Mouse (Mus musculus) urinary bladder, adult 2 months (tissue): ENCODE measurements around the gene Srrd. TPM values are rescaled to one million over a fixed set of nuclear protein-coding genes. Genes with fewer than 3 reads are reported as not detected.
A peak's percentile ranks its signal among the peaks of the same experiment; 100 is the strongest.
"Not testable (repeated sequence)": the region's sequence is repeated elsewhere in the genome, so short reads cannot be mapped to it uniquely, and the experiment has no call there.

Source experiments
- DNase-seq: peaks from one replicate; pipeline ENCODE4 v3.0.0; 2022; ENCODE audit warnings: low spot score
- polyA plus RNA-seq: library from polyadenylated mRNA; depleted of rRNA; stranded (reverse); fragments of >200 nt; gene quantifications from 2 replicates; pipeline ENCODE4 v1.2.3, GENCODE M21; 2012

Gene Srrd
- polyA plus RNA-seq, 1 experiment: 28.7 TPM

GRCm38 (mm10) chr5:112356322-112356721 lies 13.5 kb upstream of the Srrd start:
- no peak for DNase-seq

DNA sequence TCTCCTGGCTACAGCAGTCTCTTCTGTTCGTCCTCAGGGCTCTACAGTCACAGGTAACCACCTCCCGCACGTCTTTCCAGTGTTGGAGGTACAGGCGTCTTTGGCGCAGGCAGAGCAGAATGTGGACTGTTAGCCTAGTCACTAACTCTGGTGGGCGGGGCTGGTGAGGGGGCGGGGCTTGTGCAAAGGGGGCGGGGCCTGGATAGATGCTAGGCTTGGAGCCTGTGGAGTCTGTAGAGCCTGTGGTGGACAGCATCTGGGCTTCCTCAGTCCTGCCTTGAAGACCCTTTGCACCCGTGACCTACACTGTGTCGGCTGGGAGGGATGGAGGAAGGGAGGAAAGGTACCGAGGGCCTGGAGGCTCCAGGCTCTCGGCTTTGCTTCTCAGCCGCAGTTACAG lies 13.1 kb upstream of the Srrd start, which contains the start of gene Gm6583:
TSS of gene Gm6583 (minus strand) at position 124 of the 400 bp plus-strand sequence.
- no peak for DNase-seq

- no peak for DNase-seq
These were observed 12.7 kb upstream of the Srrd start for GRCm38 (mm10) chr5:112355493-112355892.

DNA sequence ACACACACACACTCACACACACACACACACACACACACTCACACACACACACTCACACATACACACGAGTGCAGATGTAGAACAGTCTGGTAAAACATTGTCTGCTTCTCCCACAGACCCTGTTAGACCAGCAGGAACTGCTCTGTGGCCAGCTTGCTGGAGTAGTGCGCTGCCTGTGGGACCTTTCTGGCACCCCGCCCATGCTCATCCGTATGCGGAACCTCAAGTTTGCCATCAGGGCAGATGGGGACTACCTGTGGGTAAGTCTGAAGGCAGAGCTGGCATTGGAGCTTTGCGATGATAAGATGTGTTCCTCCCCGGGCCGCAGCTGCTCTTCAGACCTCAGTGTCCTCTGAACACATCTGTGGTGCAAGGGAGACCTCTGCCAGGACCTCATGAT lies 6.3 kb upstream of the Srrd start:
- no peak for DNase-seq

GRCm38 (mm10) chr5:112346211-112346965 lies 3.5 kb upstream of the Srrd start:
- DNase-seq: no peak

GRCm38 (mm10) chr5:112344092-112344960 lies 1.5 kb upstream of the Srrd start:
- DNase-seq: no peak

DNA sequence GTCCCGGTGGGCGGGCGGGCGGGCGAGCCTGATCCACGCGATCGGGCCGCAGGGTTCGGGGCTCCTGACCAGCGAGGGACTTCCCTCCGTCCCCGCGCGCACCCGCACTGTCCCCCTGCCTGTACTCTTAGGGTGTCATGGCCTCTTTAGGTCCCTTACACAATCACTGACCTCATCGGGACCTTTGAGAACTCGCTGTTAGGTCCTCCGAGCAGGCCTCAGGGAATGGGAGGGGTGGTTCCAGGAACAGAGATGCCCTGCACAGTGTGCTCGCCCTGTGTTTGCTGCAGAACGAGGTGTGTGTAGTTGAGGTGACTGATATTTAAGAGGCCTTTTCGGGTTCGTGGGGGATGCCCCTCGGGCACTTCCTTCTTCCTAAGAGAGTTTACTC lies 360 bp upstream of the Srrd start:
- DNase-seq: no peak

- no peak for DNase-seq
These were observed 3.6 kb downstream of the Srrd start for GRCm38 (mm10) chr5:112339215-112339614.

DNA sequence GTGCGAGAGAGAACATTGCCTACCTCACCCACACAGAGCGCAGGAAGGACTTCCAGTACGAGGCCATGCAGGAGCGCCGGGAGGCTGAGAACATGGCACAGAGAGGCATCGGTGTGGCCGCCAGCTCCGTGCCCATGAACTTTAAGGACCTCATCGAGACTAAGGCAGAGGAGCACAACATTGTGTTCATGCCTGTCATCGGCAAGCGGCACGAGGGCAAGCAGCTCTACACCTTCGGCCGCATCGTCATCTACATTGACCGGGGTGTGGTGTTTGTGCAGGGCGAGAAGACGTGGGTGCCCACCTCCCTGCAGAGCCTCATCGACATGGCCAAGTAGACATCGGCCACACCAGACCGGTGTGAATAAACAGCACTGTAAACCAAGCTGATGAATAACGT lies 5.8 kb downstream of the Srrd start:
- no peak for DNase-seq

DNA sequence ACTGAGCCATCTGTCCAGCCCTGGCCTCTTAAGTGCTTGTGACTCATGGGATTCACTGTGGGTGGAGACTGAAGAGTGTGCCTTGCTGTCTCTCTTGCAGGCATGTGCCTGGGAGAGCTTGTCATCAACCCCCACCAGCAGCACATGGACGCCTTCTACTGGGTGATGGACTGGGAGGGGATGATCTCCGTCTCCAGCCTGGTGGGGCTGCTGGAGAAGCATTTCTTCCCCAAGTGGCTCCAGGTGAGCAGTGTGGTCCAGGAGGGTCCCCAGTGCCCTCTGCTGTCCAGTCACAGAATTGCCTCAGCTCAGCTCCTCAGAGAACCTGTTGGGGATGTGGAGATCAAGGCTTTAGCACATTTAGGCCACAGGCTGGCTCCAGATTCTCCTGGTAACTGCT lies 7.4 kb downstream of the Srrd start:
- no peak for DNase-seq

- DNase-seq: no peak
These were observed 12.9 kb downstream of the Srrd start for GRCm38 (mm10) chr5:112329805-112330564.

- no peak for DNase-seq
These were observed 15.0 kb downstream of the Srrd start for GRCm38 (mm10) chr5:112327854-112328253.

GRCm38 (mm10) chr5:112326446-112327009 lies 16.3 kb downstream of the Srrd start:
- DNase-seq: no peak

GRCm38 (mm10) chr5:112325546-112326445 lies 17.0 kb downstream of the Srrd start, which contains the start of gene Tfip11:
Gene Tfip11 (plus strand): TSS chr5:112326358.
- DNase-seq: peak; percentile 94

GRCm38 (mm10) chr5:112324637-112325545 lies 17.9 kb downstream of the Srrd start:
- DNase-seq: no peak

DNA sequence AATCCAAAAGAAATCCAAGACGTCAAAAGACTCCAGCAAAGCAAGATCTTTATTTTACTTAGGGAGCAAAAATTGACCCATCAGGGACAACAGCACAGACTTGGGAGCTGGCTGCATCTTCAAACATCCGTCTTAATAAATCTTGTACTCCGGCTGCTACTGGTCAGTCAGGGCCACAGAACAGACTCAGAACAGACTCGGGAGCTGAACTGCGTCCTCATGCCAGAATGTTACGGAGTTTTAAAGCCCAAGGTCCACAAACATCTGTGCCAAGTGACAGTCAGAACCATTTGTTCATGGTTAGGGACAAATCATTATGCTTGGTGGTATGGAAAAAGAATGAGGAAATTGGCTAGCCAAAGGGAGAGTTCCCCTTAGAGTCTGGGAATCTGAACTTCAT lies 19.6 kb downstream of the Srrd start:
- no peak for DNase-seq

GRCm38 (mm10) chr5:112321376-112321775 lies 21.5 kb downstream of the Srrd start:
- no peak for DNase-seq

DNA sequence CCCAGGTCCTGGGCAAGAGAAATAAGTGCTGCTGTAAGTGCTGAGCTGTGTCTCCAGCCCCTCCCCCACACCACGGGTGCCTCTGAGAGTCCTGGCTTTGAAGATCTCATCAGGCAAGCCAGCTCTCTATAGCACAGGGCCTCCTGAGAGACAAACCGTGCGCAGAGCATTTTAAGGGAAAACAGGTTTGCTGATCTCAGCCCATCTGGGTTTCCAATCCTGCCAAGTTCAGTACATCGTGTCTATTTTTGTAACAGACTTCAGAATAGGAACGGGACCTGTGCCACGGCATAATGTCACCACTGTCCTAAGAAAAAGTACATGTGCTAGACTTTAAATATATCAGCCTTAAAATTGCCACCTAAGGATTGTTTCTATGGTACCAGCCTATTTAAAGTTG lies 21.9 kb downstream of the Srrd start:
- no peak for DNase-seq

- no peak for DNase-seq
These were observed 22.5 kb downstream of the Srrd start for GRCm38 (mm10) chr5:112320379-112320778.

DNA sequence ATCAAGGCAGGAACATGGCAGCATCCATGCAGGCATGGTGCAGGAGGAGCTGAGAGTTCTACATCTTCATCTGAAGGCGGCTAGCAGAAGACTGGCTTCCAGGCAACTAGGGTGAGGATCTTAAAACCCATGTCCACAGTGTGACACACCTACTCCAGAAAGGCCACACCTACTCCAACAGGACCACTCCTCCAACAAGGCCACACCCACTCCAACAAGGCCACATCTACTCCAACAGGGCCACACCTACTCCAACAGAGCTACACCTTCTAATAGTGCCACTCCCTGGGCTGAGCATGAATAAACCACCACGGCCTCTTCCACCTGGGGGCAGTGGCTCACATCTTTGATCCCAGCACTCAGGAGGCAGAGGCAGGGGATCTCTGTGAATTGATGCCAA lies 23.5 kb downstream of the Srrd start:
- not testable (repeated sequence) for DNase-seq
